ENCODE assay signal across 7 mouse cellular contexts in the genomic region with DNA sequence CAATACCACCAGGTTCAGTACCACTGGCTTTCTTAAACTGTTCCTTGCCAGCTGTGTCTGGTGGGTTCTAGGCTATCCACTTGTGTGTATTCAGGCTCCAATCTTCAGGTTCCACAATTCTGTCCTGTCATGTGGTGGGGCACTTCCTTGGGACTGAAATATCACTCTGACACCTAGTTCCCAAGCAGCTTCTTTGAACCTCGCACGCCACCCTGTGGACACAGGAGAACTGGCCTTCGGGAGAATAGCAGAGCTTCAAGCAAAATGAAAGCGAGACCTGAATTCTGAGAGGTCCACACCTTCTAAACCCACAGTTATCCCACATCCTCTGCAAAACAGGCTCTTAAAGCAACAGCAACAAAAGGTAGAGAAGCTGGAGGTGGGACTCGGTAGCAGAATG.
DNase-seq lines count a peak whose midpoint lies in the region; ATAC-seq and TF ChIP-seq lines count a peak whose summit lies in the region.

No protein-coding gene starts in this region.

- H3K27ac ChIP-seq in embryonic facial prominence, embryonic 10.5 days (replicated peaks): no peak overlapping the region
- no peak overlapping the region for H3K27ac ChIP-seq in heart, embryonic 13.5 days (replicated peaks)

- no peak overlapping the region; the same call in 1 of the 2 replicates for H3K4me2 ChIP-seq in heart, embryonic 13.5 days

- TF ChIP-seq CTCF in G1E (IDR thresholded peaks at IDR 0.05; ENCODE audit: low read depth, low read length): no peak; the same call in 1 of the 2 replicates

- 22% methylated on average over 5 of the region's 5 CpGs for WGBS in embryonic facial prominence, embryonic 10.5 days
- 9% methylated on average over 5 of the region's 5 CpGs for WGBS in heart, embryonic 13.5 days

- DNase-seq in G1E (ENCODE audit: low spot score): peak; percentile 58
- DNase-seq in adrenal gland, adult 8-10 months: peak; percentile 75
- DNase-seq in embryonic facial prominence, embryonic 10.5 days (ENCODE audit: low spot score): peak; percentile 70
- peak; percentile 79 for DNase-seq in layer of hippocampus, adult 9-10 months (ENCODE audit: low spot score)
- DNase-seq in lung, postnatal 10 days: peak; percentile 93
- DNase-seq in right cerebral cortex, postnatal 25 days: peak; percentile 72

- no peaks in the 10 kb centered on the region for H3K9me3 ChIP-seq in G1E (replicated peaks)
- no peaks in the 10 kb centered on the region for H3K9me3 ChIP-seq in embryonic facial prominence, embryonic 10.5 days
- no peaks in the 10 kb centered on the region for H3K9me3 ChIP-seq in heart, embryonic 13.5 days

- H3K4me1 ChIP-seq in G1E (ENCODE audit: insufficient read depth, low read depth, low read length): peaks cover 43% of the 10 kb centered on the region
- peaks cover 50% of the 10 kb centered on the region for H3K4me1 ChIP-seq in embryonic facial prominence, embryonic 10.5 days
- peaks cover 46% of the 10 kb centered on the region for H3K4me1 ChIP-seq in heart, embryonic 13.5 days

- ATAC-seq in G1E (ENCODE audit: extremely low read depth, insufficient number of reproducible peaks, low FRiP score, poor library complexity, severe bottlenecking): peak; percentile 61
- no peak for ATAC-seq in heart, embryonic 13.5 days (ENCODE audit: extremely low read depth, insufficient number of reproducible peaks, low FRiP score, low TSS enrichment)

- no peaks in the 10 kb centered on the region for H3K36me3 ChIP-seq in G1E (replicated peaks)
- no peaks in the 10 kb centered on the region for H3K36me3 ChIP-seq in embryonic facial prominence, embryonic 10.5 days (replicated peaks)
- H3K36me3 ChIP-seq in heart, embryonic 13.5 days: no peaks in the 10 kb centered on the region

- H3K27me3 ChIP-seq in G1E (ENCODE audit: insufficient read depth, low read length): peaks cover 23% of the 10 kb centered on the region
- H3K27me3 ChIP-seq in embryonic facial prominence, embryonic 10.5 days (replicated peaks; ENCODE audit: low read depth, poor library complexity, severe bottlenecking): peaks cover 34% of the 10 kb centered on the region
- H3K27me3 ChIP-seq in heart, embryonic 13.5 days (replicated peaks): no peaks in the 10 kb centered on the region; the same call in 1 of the 2 replicates

- peak overlapping the region; percentile 38; the same call in 1 of the 2 replicates for H3K9ac ChIP-seq in heart, embryonic 13.5 days

- H3K4me3 ChIP-seq in G1E (ENCODE audit: low read depth, low read length): no peak overlapping the region; the same call in 1 of the 2 replicates
- no peak overlapping the region for H3K4me3 ChIP-seq in embryonic facial prominence, embryonic 10.5 days
- H3K4me3 ChIP-seq in heart, embryonic 13.5 days: no peak overlapping the region
